Mouse (Mus musculus) embryonic facial prominence, embryonic 10.5 days (tissue): ENCODE measurements at regions not wholly inside any gene's neighbourhood (a gene's known extent, or its start where the extent isn't known, plus 50 kb on each side); places are given as distances from the start of the nearest gene placed in this dataset.

Experiments used
- DNase-seq: peaks from one replicate; pipeline ENCODE4 v3.0.0-alpha.2; 2017; ENCODE audit warnings: low spot score
- H3K27ac ChIP-seq: fragments of 300-500 bp; sonication (generic); replicated peaks from 2 replicates; pipeline ENCODE4 v1.5.1; 2016; ENCODE audit warnings: mild to moderate bottlenecking
- H3K27me3 ChIP-seq: fragments of 300-500 bp; sonication (generic); replicated peaks from 2 replicates; pipeline ENCODE4 v1.6.1; 2016; ENCODE audit warnings: low read depth, mild to moderate bottlenecking; ENCODE audit not compliant: poor library complexity, severe bottlenecking
- H3K36me3 ChIP-seq: fragments of 300-500 bp; sonication (generic); replicated peaks from 2 replicates; pipeline ENCODE4 v1.6.1; 2016; ENCODE audit warnings: mild to moderate bottlenecking, moderate library complexity
- H3K4me1 ChIP-seq: fragments of 300-500 bp; sonication (generic); 2 replicates; pipeline ENCODE4 v1.6.1; 2016
- H3K4me3 ChIP-seq: fragments of 300-500 bp; sonication (generic); 2 replicates; pipeline ENCODE4 v1.5.1; 2016; ENCODE audit warnings: mild to moderate bottlenecking, moderate library complexity
- H3K9me3 ChIP-seq: fragments of 300-500 bp; sonication (generic); 2 replicates; pipeline ENCODE4 v1.6.1; 2016; ENCODE audit warnings: mild to moderate bottlenecking
- WGBS: fragments of 180-500 bp; shearing (Covaris S2); methylation state at CpG from one replicate; pipeline ENCODE4 v1.1.7; 2016; 5-methylcytosine and 5-hydroxymethylcytosine counted together

DNA sequence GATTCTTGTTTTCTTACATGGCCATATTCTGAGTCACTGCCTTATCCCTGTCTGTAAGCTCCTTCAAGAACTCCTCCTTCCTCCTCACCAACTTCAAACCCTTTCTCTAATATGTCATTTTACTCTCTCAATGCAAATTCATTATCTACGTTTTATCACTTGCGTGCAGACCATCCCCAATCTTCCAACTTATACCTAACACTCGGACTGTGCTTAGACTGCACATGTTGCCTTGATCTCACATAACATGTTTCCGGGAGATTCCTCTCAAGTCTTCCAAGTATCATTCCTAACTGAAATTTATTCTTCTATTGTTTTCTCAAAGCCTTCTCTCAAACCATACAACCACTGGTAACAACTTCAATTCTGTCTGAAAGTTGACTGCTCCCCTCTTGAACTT is 637.0 kb upstream of the Nox3 start:
- peaks cover 10% of the 10 kb centered on the region; the same call in 1 of the 2 replicates for H3K4me1 ChIP-seq
- WGBS: 92% methylated on average over 4 of the region's 4 CpGs
- DNase-seq: no peak
- no peaks in the 10 kb centered on the region for H3K9me3 ChIP-seq
- H3K4me3 ChIP-seq: no peak overlapping the region
- no peak overlapping the region for H3K27ac ChIP-seq
- no peaks in the 10 kb centered on the region for H3K27me3 ChIP-seq
- no peaks in the 10 kb centered on the region for H3K36me3 ChIP-seq

DNA sequence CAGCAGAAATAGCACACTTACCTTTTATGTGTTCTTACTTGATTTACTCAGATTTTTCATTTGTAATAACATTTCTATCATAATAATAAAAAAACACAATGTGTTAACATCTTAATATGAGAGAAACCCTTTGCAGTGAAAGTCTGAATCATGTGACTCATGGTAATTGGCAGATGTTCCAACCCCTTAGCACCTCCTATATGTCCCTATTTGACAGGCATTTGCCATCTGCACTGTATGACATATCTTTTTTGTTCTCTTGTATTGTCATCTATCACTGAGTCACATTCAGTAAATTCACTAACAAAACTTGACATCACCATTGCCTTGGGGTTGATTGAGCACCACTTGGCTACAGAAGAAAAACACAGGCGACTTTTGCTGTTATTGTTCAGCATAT is 641.1 kb upstream of the Arid1b start:
- no peaks in the 10 kb centered on the region for H3K4me1 ChIP-seq
- no peak for DNase-seq
- H3K27ac ChIP-seq: no peak overlapping the region
- WGBS: 67% methylated on average over 1 of the region's 1 CpGs
- H3K36me3 ChIP-seq: no peaks in the 10 kb centered on the region
- H3K9me3 ChIP-seq: no peaks in the 10 kb centered on the region
- H3K27me3 ChIP-seq: no peaks in the 10 kb centered on the region
- H3K4me3 ChIP-seq: no peak overlapping the region

DNA sequence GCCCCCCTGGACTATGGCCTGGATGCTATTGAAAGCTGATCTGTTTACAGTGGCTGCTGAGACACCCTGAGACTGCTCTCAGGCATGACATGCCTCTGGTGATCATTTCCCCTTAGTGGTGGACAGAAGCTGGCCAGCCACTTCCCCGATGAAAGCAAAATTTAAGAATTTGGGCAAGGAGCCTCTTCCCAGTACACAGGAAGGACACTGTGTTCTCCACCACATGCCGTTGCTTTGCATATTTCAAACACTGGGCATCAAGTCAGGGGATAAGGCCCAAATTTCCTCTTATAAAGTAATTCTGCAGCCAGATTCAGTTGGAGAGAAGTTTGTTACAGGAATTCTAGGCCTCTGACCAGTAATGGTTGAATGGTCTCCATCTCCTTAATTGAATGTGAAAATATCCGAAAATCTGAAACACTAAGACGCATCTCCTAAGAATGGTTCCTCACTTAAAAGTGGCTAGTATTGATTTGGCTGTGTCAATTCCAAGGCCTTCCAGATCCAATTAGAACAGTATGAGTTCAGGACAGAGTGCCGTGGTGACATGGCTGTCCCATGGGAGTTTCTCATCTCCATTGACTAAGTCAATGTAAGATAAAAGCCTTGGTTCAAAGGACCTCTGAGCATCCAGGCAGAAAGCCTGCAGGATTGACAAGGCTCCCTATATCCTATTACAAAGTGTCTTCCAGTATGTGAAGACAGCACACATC is 638.5 kb upstream of the Arid1b start:
- no peak for DNase-seq
- no peaks in the 10 kb centered on the region for H3K36me3 ChIP-seq
- no peak overlapping the region for H3K27ac ChIP-seq
- H3K9me3 ChIP-seq: no peaks in the 10 kb centered on the region
- no peaks in the 10 kb centered on the region for H3K27me3 ChIP-seq
- 0 out of 2 replicates have a peak, but pooled peaks cover under 1% of the 10 kb centered on the region for H3K4me1 ChIP-seq
- 89% methylated on average over 5 of the region's 5 CpGs for WGBS
- H3K4me3 ChIP-seq: no peak overlapping the region

DNA sequence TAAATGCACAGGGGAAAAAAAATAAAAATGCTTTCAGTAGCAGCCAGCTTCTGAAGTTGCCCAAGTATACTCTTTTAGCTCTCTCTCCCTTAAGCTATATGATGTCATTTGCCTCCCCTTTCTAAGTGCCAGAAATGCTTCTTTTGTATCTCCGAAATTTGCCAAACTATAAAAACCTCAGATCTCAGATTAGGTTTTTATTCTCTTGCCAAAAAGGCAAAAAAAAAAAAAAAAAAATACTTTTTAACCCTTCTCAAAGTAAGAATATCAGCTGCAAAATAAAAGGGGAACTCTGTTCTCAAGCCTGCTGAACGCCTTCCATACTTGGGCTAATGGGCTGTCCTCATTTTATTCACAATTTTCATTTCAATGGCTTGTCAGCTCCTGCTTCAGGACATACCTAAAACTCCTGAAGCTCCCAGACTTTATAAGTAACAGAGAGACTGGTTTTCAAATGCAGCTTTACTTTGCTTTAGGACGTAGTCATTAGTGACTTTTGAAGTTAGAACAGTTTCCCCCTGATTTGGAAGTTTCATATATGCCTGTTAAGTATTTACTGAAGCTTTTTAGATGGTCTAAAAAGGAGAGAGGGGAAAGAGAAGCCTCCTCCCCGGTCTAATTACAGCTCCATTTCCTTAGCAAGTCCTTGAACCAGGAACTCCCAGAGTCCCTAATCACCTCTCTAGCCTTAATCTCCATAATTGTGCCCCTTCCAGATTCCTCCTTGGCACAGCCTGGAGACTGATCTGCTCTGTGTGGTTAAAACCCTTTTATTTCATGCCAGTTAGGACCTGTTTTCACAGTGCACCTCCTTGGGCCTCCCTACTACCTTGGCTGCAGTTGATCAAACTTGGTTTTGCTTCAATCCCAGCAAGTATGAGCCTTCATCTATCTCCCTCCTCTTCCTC is 633.5 kb upstream of the Arid1b start:
- 62% methylated on average over 4 of the region's 4 CpGs for WGBS
- peak; percentile 8 for DNase-seq
- H3K9me3 ChIP-seq: no peaks in the 10 kb centered on the region
- H3K27ac ChIP-seq: no peak overlapping the region
- no peaks in the 10 kb centered on the region for H3K36me3 ChIP-seq
- no peak overlapping the region for H3K4me3 ChIP-seq
- no peaks in the 10 kb centered on the region for H3K27me3 ChIP-seq
- H3K4me1 ChIP-seq: 0 out of 2 replicates have a peak, but pooled peaks cover 5% of the 10 kb centered on the region

DNA sequence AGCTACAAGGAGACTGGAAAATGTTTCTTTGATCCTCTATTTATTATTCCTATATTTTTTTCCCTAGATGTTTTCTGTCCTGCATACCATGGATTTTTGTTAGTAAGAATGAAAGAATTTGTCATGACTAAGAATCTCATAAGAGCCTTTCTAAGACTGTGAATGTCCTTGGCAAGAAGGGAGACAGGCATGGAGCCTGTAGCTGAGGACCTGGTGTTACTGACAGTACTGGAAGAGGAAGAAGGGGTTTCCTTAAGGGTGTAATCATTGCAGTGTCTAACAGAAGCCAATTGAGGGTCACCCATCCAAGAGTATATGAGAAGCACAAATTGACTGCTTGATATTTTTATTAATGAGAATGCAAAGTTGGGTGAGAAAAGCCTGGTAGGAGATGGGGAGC is 628.3 kb upstream of the Arid1b start:
- Histone ChIP-seq H3K36me3 (no peaks in the 10 kb centered on the region), H3K9me3 (no peaks in the 10 kb centered on the region), H3K27ac (no peak overlapping the region), H3K4me3 (no peak overlapping the region), H3K4me1 (0 out of 2 replicates have a peak, but pooled peaks cover 3% of the 10 kb centered on the region), H3K27me3 (no peaks in the 10 kb centered on the region)
- no peak for DNase-seq

DNA sequence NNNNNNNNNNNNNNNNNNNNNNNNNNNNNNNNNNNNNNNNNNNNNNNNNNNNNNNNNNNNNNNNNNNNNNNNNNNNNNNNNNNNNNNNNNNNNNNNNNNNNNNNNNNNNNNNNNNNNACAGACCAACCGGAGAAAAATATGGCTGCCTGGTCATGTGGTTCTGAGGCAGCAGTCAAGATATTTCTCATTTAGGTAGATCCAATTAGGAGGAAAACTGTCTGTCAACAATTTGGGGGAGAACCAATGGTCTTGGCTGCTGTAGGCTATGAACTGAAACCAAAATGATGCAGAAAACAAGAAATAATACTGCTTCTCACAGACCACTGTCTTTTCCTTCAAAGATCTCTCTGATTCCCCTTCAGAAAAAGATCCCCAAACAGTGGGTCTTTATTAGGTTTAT is 613.7 kb upstream of the Arid1b start:
- no peaks in the 10 kb centered on the region for H3K27me3 ChIP-seq
- WGBS: 86% methylated on average over 1 of the region's 1 CpGs
- no peak for DNase-seq
- H3K4me1 ChIP-seq: no peaks in the 10 kb centered on the region
- H3K9me3 ChIP-seq: no peaks in the 10 kb centered on the region
- no peaks in the 10 kb centered on the region for H3K36me3 ChIP-seq
- no peak overlapping the region for H3K4me3 ChIP-seq
- no peak overlapping the region for H3K27ac ChIP-seq

DNA sequence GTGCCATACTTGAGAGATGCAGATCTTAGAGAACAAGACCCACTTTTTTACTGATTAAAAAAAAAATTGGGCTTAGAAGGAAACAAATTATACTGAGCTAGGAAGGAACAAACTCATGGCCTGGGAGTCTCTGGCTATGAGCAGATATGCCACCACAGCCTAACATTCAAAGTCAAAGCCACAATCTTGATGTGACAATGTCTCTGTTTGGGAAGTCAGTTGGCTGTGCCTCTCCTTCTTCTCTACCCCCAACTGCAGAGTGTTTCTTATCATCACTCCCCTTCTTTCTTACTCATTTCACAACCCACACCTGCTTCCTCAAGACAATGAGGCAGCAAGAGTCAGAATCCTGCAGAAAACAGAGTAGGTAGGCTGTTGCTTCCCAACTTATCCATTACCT is 613.3 kb upstream of the Arid1b start:
- no peak overlapping the region for H3K27ac ChIP-seq

DNA sequence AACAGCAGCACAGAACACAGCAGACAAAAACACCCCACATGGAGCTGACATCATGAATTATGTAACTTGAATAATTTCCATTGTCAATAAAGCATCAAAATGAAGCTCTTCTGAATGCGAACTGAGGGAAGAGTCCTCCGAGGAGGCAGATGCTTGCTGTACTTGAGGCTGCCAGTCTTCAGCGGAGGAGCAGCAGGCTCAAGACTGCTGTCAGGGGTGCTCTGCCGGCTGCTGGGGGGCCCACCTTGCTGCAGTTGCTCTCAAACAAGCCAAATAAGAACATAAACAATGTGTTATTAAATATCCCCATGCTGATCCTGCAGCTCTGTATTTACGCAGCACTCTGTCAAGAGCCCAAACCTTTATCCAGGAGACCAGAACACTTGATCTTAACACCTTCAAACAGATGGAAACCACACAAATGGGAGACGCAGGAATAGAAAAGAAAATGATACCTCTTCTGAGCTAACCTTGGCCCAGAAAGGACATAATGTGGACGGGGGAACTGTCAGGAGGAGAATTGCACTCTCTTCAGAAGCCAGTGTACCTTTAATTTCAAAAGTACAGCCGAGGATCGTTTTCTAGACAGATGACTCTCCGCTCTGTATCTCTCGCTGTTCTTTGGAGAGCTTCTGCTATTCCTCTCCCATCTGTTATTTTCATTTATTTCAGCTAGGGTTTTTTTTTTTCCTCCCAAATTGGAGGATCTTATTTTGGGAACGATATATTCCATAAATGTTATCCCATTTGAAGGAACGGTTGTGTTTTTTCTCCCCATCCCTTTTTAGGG is 612.0 kb upstream of the Arid1b start:
- Histone ChIP-seq H3K4me3 (no peak overlapping the region), H3K27ac (no peak overlapping the region), H3K9me3 (no peaks in the 10 kb centered on the region), H3K27me3 (no peaks in the 10 kb centered on the region), H3K36me3 (no peaks in the 10 kb centered on the region), H3K4me1 (no peaks in the 10 kb centered on the region)
- no peak for DNase-seq
- WGBS: 87% methylated on average over 13 of the region's 13 CpGs

More for the DNA sequence above, 613.3 kb upstream of the Arid1b start:
- Histone ChIP-seq H3K9me3 (no peaks in the 10 kb centered on the region), H3K27me3 (no peaks in the 10 kb centered on the region), H3K4me3 (no peak overlapping the region), H3K4me1 (no peaks in the 10 kb centered on the region), H3K36me3 (no peaks in the 10 kb centered on the region)
- no peak for DNase-seq

DNA sequence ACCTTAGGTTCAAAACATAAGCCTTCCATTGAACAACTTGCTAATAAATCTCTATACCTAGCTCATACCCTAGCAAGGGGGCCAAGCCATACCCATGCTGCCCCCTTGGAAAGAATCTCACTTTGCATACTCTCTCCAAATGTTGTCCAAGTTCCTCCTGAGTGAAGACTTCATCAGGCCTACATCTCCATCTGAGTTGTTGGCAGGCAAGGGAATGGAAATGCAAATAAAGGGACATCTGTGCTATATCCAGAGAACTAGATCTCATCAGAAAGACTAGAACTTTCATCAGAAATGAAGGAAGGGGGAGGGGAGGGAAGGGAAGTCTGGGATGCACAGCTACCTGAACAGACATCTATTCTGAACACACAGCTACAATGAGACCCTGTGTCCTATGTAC is 611.4 kb upstream of the Arid1b start:
- Histone ChIP-seq H3K4me1 (no peaks in the 10 kb centered on the region), H3K4me3 (no peak overlapping the region), H3K9me3 (no peaks in the 10 kb centered on the region), H3K36me3 (no peaks in the 10 kb centered on the region), H3K27ac (no peak overlapping the region), H3K27me3 (no peaks in the 10 kb centered on the region)
- no peak for DNase-seq

DNA sequence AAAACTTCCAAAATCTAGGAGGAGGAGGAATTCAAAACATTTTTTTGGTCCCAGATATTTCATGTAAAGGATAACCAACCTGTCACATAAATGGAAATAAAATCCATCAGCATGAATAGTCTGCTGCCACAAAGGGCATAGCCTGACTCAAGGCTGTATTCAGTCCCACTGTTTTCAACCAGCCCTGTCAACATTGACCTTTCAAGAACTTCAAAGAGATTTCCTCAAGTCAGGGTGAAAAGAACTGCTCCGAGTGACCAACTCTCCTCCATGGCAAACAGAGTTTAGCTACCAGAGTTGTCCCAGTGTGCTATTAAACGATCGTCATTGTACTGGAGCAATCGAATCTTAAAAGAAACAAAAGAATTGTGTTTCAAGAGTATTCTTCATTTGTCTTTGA is 606.5 kb upstream of the Arid1b start:
- Histone ChIP-seq H3K27me3 (no peaks in the 10 kb centered on the region), H3K4me1 (no peaks in the 10 kb centered on the region), H3K27ac (no peak overlapping the region), H3K9me3 (no peaks in the 10 kb centered on the region), H3K36me3 (no peaks in the 10 kb centered on the region), H3K4me3 (no peak overlapping the region)
- 78% methylated on average over 4 of the region's 4 CpGs for WGBS
- DNase-seq: no peak

DNA sequence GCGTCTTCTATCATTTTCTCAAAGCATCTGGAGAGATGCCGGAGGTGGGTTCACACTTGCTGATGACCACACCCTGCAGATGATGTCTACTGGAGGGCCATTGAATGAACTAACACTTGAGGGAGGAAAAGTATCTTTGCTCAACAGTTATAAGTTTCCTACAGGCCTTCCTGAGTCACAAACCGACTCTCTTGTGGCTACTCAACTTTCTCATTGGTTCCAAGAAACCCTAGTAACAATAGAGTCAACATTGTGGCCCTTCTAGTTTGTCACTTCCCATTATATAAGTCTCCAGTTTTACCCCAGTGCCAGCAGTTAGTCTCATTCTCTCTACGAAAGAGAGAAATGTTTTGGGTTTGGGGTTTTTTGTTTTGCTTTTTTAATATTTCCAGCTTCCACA is 604.1 kb upstream of the Arid1b start:
- H3K9me3 ChIP-seq: no peaks in the 10 kb centered on the region
- H3K27me3 ChIP-seq: no peaks in the 10 kb centered on the region
- WGBS: 89% methylated on average over 4 of the region's 4 CpGs
- H3K27ac ChIP-seq: no peak overlapping the region
- no peaks in the 10 kb centered on the region for H3K4me1 ChIP-seq
- no peak for DNase-seq
- no peaks in the 10 kb centered on the region for H3K36me3 ChIP-seq
- H3K4me3 ChIP-seq: no peak overlapping the region

DNA sequence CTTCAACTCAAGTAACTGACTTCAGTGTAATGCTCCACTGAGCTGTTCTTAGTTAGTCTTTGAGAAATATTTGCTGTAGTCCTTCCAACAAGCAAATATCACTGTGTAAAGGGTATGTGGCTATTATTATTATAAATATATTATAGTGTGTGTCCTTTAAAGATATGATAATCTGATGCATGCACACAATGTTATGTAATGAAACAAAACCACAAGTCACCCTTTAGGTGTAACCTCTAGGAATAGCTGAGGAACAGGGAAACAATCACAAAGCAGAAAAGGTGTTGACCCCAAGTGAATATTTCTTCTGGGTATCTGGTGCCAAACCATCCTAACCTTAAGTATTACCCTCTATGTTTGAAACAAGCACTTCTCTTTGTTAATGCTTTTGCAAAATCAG is 603.6 kb upstream of the Arid1b start:
- no peaks in the 10 kb centered on the region for H3K36me3 ChIP-seq
- H3K27ac ChIP-seq: no peak overlapping the region
- no peaks in the 10 kb centered on the region for H3K27me3 ChIP-seq
- H3K9me3 ChIP-seq: no peaks in the 10 kb centered on the region
- no peak for DNase-seq
- H3K4me1 ChIP-seq: no peaks in the 10 kb centered on the region
- no peak overlapping the region for H3K4me3 ChIP-seq
